Mouse (Mus musculus): ENCODE measurements around the gene B3galt1. TPM values are rescaled to one million over a fixed set of nuclear protein-coding genes. Genes with fewer than 3 reads are reported as not detected.

The B3galt1 gene
- total and polyA plus RNA-seq, 3 experiments = not detected

DNA sequence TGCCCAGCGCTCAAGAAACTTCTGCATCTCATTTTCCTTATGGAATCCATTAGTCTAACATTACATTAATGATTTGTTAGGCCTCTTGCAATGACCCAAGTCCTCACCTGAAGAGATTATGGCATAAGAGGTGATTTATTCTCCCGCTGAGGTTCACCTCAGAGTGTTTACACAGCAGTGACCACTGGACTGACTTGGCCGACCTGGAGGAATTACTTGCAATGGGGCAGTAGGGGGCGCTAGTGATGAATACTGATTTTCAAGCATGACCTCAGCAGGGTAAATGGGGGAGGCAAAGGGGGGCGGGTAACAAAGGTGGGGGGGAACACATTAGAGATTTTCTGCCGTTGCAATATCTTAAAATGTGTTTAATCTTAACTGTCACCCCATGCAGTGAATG is 559.1 kb downstream of the B3galt1 start:
- Histone ChIP-seq H3K4me3 (ENCODE audit: control insufficient read depth in 1 of 2, insufficient read depth in 1 of 2, low read depth in 2 of 2, low read length in 2 of 2) (no peak overlapping the region), H3K27ac (ENCODE audit: control insufficient read depth, low read depth, low read length) (no peak overlapping the region), H3K4me1 (ENCODE audit: control insufficient read depth in 1 of 2, insufficient read depth in 2 of 2, low read length in 2 of 2) (no peaks in the 10 kb centered on the region), H3K9ac (ENCODE audit: control insufficient read depth, low read depth, low read length, poor library complexity, severe bottlenecking) (no peak overlapping the region), H3K79me2 (ENCODE audit: control insufficient read depth, insufficient read depth, low read length, poor library complexity) (no peaks in the 10 kb centered on the region), H3K36me3 (ENCODE audit: control insufficient read depth in 1 of 2, insufficient read depth in 2 of 2, low read length in 2 of 2) (no peaks in the 10 kb centered on the region), H3K9me3 (replicated peaks; ENCODE audit: insufficient read depth, low read length) (no peaks in the 10 kb centered on the region), H3K27me3 (ENCODE audit: control insufficient read depth in 1 of 2, insufficient read depth in 2 of 2, low read length in 2 of 2) (no peaks in the 10 kb centered on the region)
- TF ChIP-seq BHLHE40 (IDR thresholded peaks at IDR 0.05; ENCODE audit: borderline replicate concordance, low read depth, low read length) = no peak
- no peak for TF ChIP-seq POLR2A (IDR thresholded peaks at IDR 0.05; ENCODE audit: control insufficient read depth in 1 of 2, insufficient read depth in 1 of 2, low read depth in 1 of 2, low read length in 2 of 2, poor library complexity in 1 of 2)
- no peak for TF ChIP-seq KAT2A (conservative IDR thresholded peaks at IDR 0.05; ENCODE audit: low read depth, low read length)
- no peak for TF ChIP-seq TCF12 (IDR thresholded peaks at IDR 0.05; ENCODE audit: low read depth, low read length)
- TF ChIP-seq NRF1 (IDR thresholded peaks at IDR 0.05; ENCODE audit: insufficient read depth, low read depth, low read length, poor library complexity, severe bottlenecking) = no peak
- no peak for TF ChIP-seq USF2 (IDR thresholded peaks at IDR 0.05; ENCODE audit: borderline replicate concordance in 1 of 2, insufficient read depth in 1 of 2, low read depth in 1 of 2, low read length in 2 of 2)
- TF ChIP-seq ZKSCAN1 (IDR thresholded peaks at IDR 0.05; ENCODE audit: low read depth, low read length) = no peak
- TF ChIP-seq CHD2 (IDR thresholded peaks at IDR 0.05; ENCODE audit: low read length) = no peak
- TF ChIP-seq MYB (IDR thresholded peaks at IDR 0.05; ENCODE audit: low read depth, low read length) = no peak
- TF ChIP-seq MXI1 (IDR thresholded peaks at IDR 0.05; ENCODE audit: low read depth, low read length) = no peak
- no peak for TF ChIP-seq HCFC1 (IDR thresholded peaks at IDR 0.05; ENCODE audit: low read depth, low read length)
- no peak for TF ChIP-seq ZMIZ1 (IDR thresholded peaks at IDR 0.05; ENCODE audit: low read depth, low read length)
- no peak for DNase-seq (ENCODE audit: low read depth, low spot score)

- H3K36me3 ChIP-seq (ENCODE audit: control insufficient read depth in 1 of 2, insufficient read depth in 2 of 2, low read length in 2 of 2) = no peaks in the 10 kb centered on the region
- TF ChIP-seq USF1 (IDR thresholded peaks at IDR 0.05; ENCODE audit: low read depth, low read length) (no peak), CHD1 (IDR thresholded peaks at IDR 0.05; ENCODE audit: low read depth, low read length) (no peak), MXI1 (IDR thresholded peaks at IDR 0.05; ENCODE audit: low read depth, low read length) (no peak), BHLHE40 (IDR thresholded peaks at IDR 0.05; ENCODE audit: borderline replicate concordance, low read depth, low read length) (no peak), ZNF384 (IDR thresholded peaks at IDR 0.05; ENCODE audit: low read depth, low read length) (no peak), RAD21 (IDR thresholded peaks at IDR 0.05; ENCODE audit: low read depth, low read length) (no peak), POLR2A (IDR thresholded peaks at IDR 0.05; ENCODE audit: control insufficient read depth in 1 of 2, insufficient read depth in 1 of 2, low read depth in 1 of 2, low read length in 2 of 2, poor library complexity in 1 of 2) (no peak), MYC (IDR thresholded peaks at IDR 0.05; ENCODE audit: low read depth, low read length) (no peak), MYB (IDR thresholded peaks at IDR 0.05; ENCODE audit: low read depth, low read length) (no peak)
- H3K4me1 ChIP-seq (ENCODE audit: control insufficient read depth in 1 of 2, insufficient read depth in 2 of 2, low read length in 2 of 2) = no peaks in the 10 kb centered on the region
- no peaks in the 10 kb centered on the region for H3K27me3 ChIP-seq (ENCODE audit: control insufficient read depth in 1 of 2, insufficient read depth in 2 of 2, low read length in 2 of 2)
- no peak overlapping the region for H3K4me3 ChIP-seq (ENCODE audit: control insufficient read depth in 1 of 2, insufficient read depth in 1 of 2, low read depth in 2 of 2, low read length in 2 of 2)
- no peak overlapping the region for H3K27ac ChIP-seq (ENCODE audit: control insufficient read depth, low read depth, low read length)
- H3K9me3 ChIP-seq (replicated peaks; ENCODE audit: insufficient read depth, low read length) = no peaks in the 10 kb centered on the region
- no peak overlapping the region for H3K9ac ChIP-seq (ENCODE audit: control insufficient read depth, low read depth, low read length, poor library complexity, severe bottlenecking)
- H3K79me2 ChIP-seq (ENCODE audit: control insufficient read depth, insufficient read depth, low read length, poor library complexity) = no peaks in the 10 kb centered on the region
- no peak for DNase-seq (ENCODE audit: low read depth, low spot score)
These were observed 575.4 kb downstream of the B3galt1 start for GRCm38 (mm10) chr2:68141094-68141493.

All from MEL (cell line).